Mouse (Mus musculus): ENCODE results near the gene Fcho2.

GRCm38 (mm10) chr13:98695546-98695945, 119.7 kb downstream of the Fcho2 start:
- TF ChIP-seq CTCF (conservative IDR thresholded peaks at IDR 0.05 in 1 of 2, IDR thresholded peaks at IDR 0.05 in 1 of 2; ENCODE audit: low read depth in 2 of 2, low read length in 2 of 2) (no peak), POLR2A (IDR thresholded peaks at IDR 0.05; ENCODE audit: low read depth, low read length) (no peak), MAFK (IDR thresholded peaks at IDR 0.05; ENCODE audit: insufficient replicate concordance, low read length) (no peak), TBP (conservative IDR thresholded peaks at IDR 0.05; ENCODE audit: low read depth, low read length) (no peak), USF2 (conservative IDR thresholded peaks at IDR 0.05; ENCODE audit: low read depth, low read length) (no peak)

Data from CH12.LX (cell line).